Mouse (Mus musculus) ES-E14 (cell line): ENCODE data around the gene Zbtb20. TPM values are rescaled to one million over a fixed set of nuclear protein-coding genes. Genes with fewer than 3 reads are reported as not detected.

ENCODE experiments used
- DNase-seq: peaks from one replicate; pipeline ENCODE4 v3.0.0-alpha.2; 2013; ENCODE audit warnings: low read depth, low spot score
- H3K27ac ChIP-seq: 2 replicates; pipeline ENCODE4 v1.5.1; 2012; ENCODE audit warnings: low read depth, mild to moderate bottlenecking, low read length, moderate library complexity, mixed read lengths; ENCODE audit not compliant: poor library complexity, insufficient read depth, severe bottlenecking
- H3K36me3 ChIP-seq: 2 replicates; pipeline ENCODE4 v1.6.1; 2012; ENCODE audit warnings: mild to moderate bottlenecking, low read length, moderate library complexity, mixed read lengths; ENCODE audit not compliant: control insufficient read depth, poor library complexity, insufficient read depth, severe bottlenecking
- H3K4me1 ChIP-seq, 2 experiments: fragments of 150-350 bp in 1 of 2; sonication (generic) in 1 of 2; 2 replicates each; pipeline ENCODE4 v1.6.1; 2012; ENCODE audit warnings: low read length in 2 of 2, mild to moderate bottlenecking in 1 of 2, mixed read lengths in 1 of 2; ENCODE audit not compliant: control insufficient read depth in 2 of 2, insufficient read depth in 2 of 2, poor library complexity in 1 of 2
- H3K4me3 ChIP-seq, 2 experiments: fragments of 150-350 bp in 1 of 2; sonication (generic) in 1 of 2; 2 replicates each; pipeline ENCODE4 v1.5.1; 2012; ENCODE audit warnings: low read length in 2 of 2, low read depth in 1 of 2, mild to moderate bottlenecking in 1 of 2, mixed read lengths in 1 of 2; ENCODE audit not compliant: insufficient read depth in 1 of 2, poor library complexity in 1 of 2, severe bottlenecking in 1 of 2
- H3K9ac ChIP-seq: 2 replicates; pipeline ENCODE4 v1.6.1; 2012; ENCODE audit warnings: low read depth, mild to moderate bottlenecking, low read length, mixed read lengths; ENCODE audit not compliant: poor library complexity, insufficient read depth, severe bottlenecking
- H3K9me3 ChIP-seq: fragments of 150-350 bp; sonication (generic); 2 replicates; pipeline ENCODE4 v1.6.1; 2012; ENCODE audit warnings: low read depth, mild to moderate bottlenecking, low read length; ENCODE audit not compliant: control insufficient read depth, insufficient read depth
- CHD2 ChIP-seq: IDR thresholded peaks from 2 replicates; pipeline ENCODE4 v1.6.1; 2014; ENCODE audit warnings: mild to moderate bottlenecking, low read depth, low read length, inconsistent platforms
- HCFC1 ChIP-seq: IDR thresholded peaks from 2 replicates; pipeline ENCODE4 v1.6.1; 2012; ENCODE audit warnings: low read length, inconsistent platforms, borderline replicate concordance; ENCODE audit not compliant: insufficient read depth
- MAFK ChIP-seq: IDR thresholded peaks from 2 replicates; pipeline ENCODE4 v1.6.1; 2014; ENCODE audit warnings: mild to moderate bottlenecking, low read depth, low read length, inconsistent platforms; ENCODE audit not compliant: insufficient read depth
- ZC3H11A ChIP-seq: IDR thresholded peaks from 2 replicates; pipeline ENCODE4 v1.6.1; 2012; ENCODE audit warnings: low read depth, mild to moderate bottlenecking, inconsistent platforms, low read length, borderline replicate concordance
- ZNF384 ChIP-seq: IDR thresholded peaks from 2 replicates; pipeline ENCODE4 v1.6.1; 2012; ENCODE audit warnings: low read depth, low read length, inconsistent platforms
- in situ Hi-C, 2 experiments: fragments of 600-800 bp; cut with MboI; formaldehyde crosslinking; loops; one replicate each; pipeline ENCODE4 v1.15.1; 2025; ENCODE audit warnings: low sequenced_read_pairs in 2 of 2, inconsistent platforms in 1 of 2; ENCODE audit not compliant: unreplicated experiment in 2 of 2
- total RNA-seq: library from RNA; depleted of rRNA; stranded (reverse); fragments of 300-350 nt; gene quantifications from 2 replicates; pipeline ENCODE4 v1.2.3, GENCODE M21; 2012

Gene Zbtb20
- total RNA-seq, 1 experiment, result 4.0 TPM

GRCm38 (mm10) chr16:43094756-43095155 lies 219.1 kb downstream of the Zbtb20 start:
- Histone ChIP-seq H3K4me3 (no peak overlapping the region), H3K36me3 (no peaks in the 10 kb centered on the region), H3K9ac (no peak overlapping the region), H3K4me1 (no peaks in the 10 kb centered on the region), H3K9me3 (no peaks in the 10 kb centered on the region), H3K27ac (no peak overlapping the region)
- TF ChIP-seq HCFC1, result no peak
- TF ChIP-seq ZNF384, result no peak
- TF ChIP-seq ZC3H11A, result no peak
- no peak for TF ChIP-seq MAFK
- TF ChIP-seq CHD2, result no peak
- no peak for DNase-seq
- in situ Hi-C loops, result no loop called here

GRCm38 (mm10) chr16:43096040-43096439 lies 220.4 kb downstream of the Zbtb20 start:
- Histone ChIP-seq H3K9ac (no peak overlapping the region), H3K36me3 (no peaks in the 10 kb centered on the region), H3K4me1 (no peaks in the 10 kb centered on the region), H3K27ac (no peak overlapping the region), H3K9me3 (no peaks in the 10 kb centered on the region), H3K4me3 (no peak overlapping the region)
- no peak for TF ChIP-seq HCFC1
- TF ChIP-seq CHD2, result no peak
- no peak for TF ChIP-seq MAFK
- no peak for TF ChIP-seq ZC3H11A
- TF ChIP-seq ZNF384, result no peak
- DNase-seq, result no peak
- in situ Hi-C loops, result no loop called here

- no peak for DNase-seq
- TF ChIP-seq ZNF384, result no peak
- TF ChIP-seq HCFC1, result no peak
- no peak for TF ChIP-seq CHD2
- no peak for TF ChIP-seq MAFK
- TF ChIP-seq ZC3H11A, result no peak
- Histone ChIP-seq H3K9me3 (no peaks in the 10 kb centered on the region), H3K4me1 (no peaks in the 10 kb centered on the region), H3K27ac (no peak overlapping the region), H3K36me3 (no peaks in the 10 kb centered on the region), H3K9ac (no peak overlapping the region), H3K4me3 (no peak overlapping the region)
- in situ Hi-C loops, result no loop called here
Observed at GRCm38 (mm10) chr16:43098153-43098552, 222.5 kb downstream of the Zbtb20 start.

GRCm38 (mm10) chr16:43098666-43099065 lies 223.0 kb downstream of the Zbtb20 start:
- no peak for TF ChIP-seq MAFK
- TF ChIP-seq ZNF384, result no peak
- TF ChIP-seq HCFC1, result no peak
- TF ChIP-seq CHD2, result no peak
- TF ChIP-seq ZC3H11A, result no peak
- DNase-seq, result no peak

GRCm38 (mm10) chr16:43111288-43111687 lies 235.6 kb downstream of the Zbtb20 start:
- in situ Hi-C loops, result no loop called here
- Histone ChIP-seq H3K9ac (no peak overlapping the region), H3K27ac (no peak overlapping the region), H3K9me3 (no peaks in the 10 kb centered on the region), H3K4me1 (0 out of 4 replicates have a peak, but pooled peaks cover 0 to 2% of the 10 kb centered on the region in 2 experiments), H3K36me3 (no peaks in the 10 kb centered on the region), H3K4me3 (no peak overlapping the region)
- no peak for DNase-seq
- no peak for TF ChIP-seq ZNF384

More at GRCm38 (mm10) chr16:43098666-43099065, 223.0 kb downstream of the Zbtb20 start:
- Histone ChIP-seq H3K4me1 (no peaks in the 10 kb centered on the region), H3K9ac (no peak overlapping the region), H3K36me3 (no peaks in the 10 kb centered on the region), H3K27ac (no peak overlapping the region), H3K9me3 (no peaks in the 10 kb centered on the region), H3K4me3 (no peak overlapping the region)
- in situ Hi-C loops, result no loop called here
